Mouse (Mus musculus): ENCODE data around the gene Ablim2. TPM values are rescaled to one million over a fixed set of nuclear protein-coding genes. Genes with fewer than 3 reads are reported as not detected.

The Ablim2 gene
- polyA plus RNA-seq, 1 experiment: 5.8 TPM

GRCm38 (mm10) chr5:35768525-35768924, 10.8 kb downstream of the Ablim2 start:
- 79% methylated on average over 3 of the region's 3 CpGs for WGBS

GRCm38 (mm10) chr5:35768997-35769396, 11.3 kb downstream of the Ablim2 start:
- Histone ChIP-seq H3K4me3 (ENCODE audit: insufficient read depth, low read depth, low read length) (no peak overlapping the region), H3K27me3 (replicated peaks; ENCODE audit: control insufficient read depth, insufficient read depth, low read length) (no peaks in the 10 kb centered on the region), H3K27ac (ENCODE audit: insufficient read depth, low read depth, low read length) (no peak overlapping the region), H3K4me1 (ENCODE audit: control insufficient read depth, insufficient read depth, low read length) (no peaks in the 10 kb centered on the region), H3K36me3 (ENCODE audit: control insufficient read depth, insufficient read depth, low read length) (no peaks in the 10 kb centered on the region)
- 77% methylated on average over 7 of the region's 7 CpGs for WGBS
- DNase-seq: no peak
- TF ChIP-seq CTCF (conservative IDR thresholded peaks at IDR 0.05; ENCODE audit: insufficient read depth, insufficient read length, low read depth, low read length): no peak
- TF ChIP-seq POLR2A (IDR thresholded peaks at IDR 0.05; ENCODE audit: low read depth, low read length): no peak

More at GRCm38 (mm10) chr5:35768525-35768924, 10.8 kb downstream of the Ablim2 start:
- Histone ChIP-seq H3K4me1 (ENCODE audit: control insufficient read depth, insufficient read depth, low read length) (no peaks in the 10 kb centered on the region), H3K4me3 (ENCODE audit: insufficient read depth, low read depth, low read length) (no peak overlapping the region), H3K36me3 (ENCODE audit: control insufficient read depth, insufficient read depth, low read length) (no peaks in the 10 kb centered on the region), H3K27ac (ENCODE audit: insufficient read depth, low read depth, low read length) (no peak overlapping the region), H3K27me3 (replicated peaks; ENCODE audit: control insufficient read depth, insufficient read depth, low read length) (no peaks in the 10 kb centered on the region)
- TF ChIP-seq CTCF (conservative IDR thresholded peaks at IDR 0.05; ENCODE audit: insufficient read depth, insufficient read length, low read depth, low read length): no peak
- no peak for TF ChIP-seq POLR2A (IDR thresholded peaks at IDR 0.05; ENCODE audit: low read depth, low read length)
- DNase-seq: no peak

- Histone ChIP-seq H3K27me3 (replicated peaks; ENCODE audit: control insufficient read depth, insufficient read depth, low read length) (no peaks in the 10 kb centered on the region), H3K27ac (ENCODE audit: insufficient read depth, low read depth, low read length) (no peak overlapping the region), H3K36me3 (ENCODE audit: control insufficient read depth, insufficient read depth, low read length) (no peaks in the 10 kb centered on the region), H3K4me3 (ENCODE audit: insufficient read depth, low read depth, low read length) (no peak overlapping the region), H3K4me1 (ENCODE audit: control insufficient read depth, insufficient read depth, low read length) (no peaks in the 10 kb centered on the region)
- no peak for TF ChIP-seq POLR2A (IDR thresholded peaks at IDR 0.05; ENCODE audit: low read depth, low read length)
- no peak for TF ChIP-seq CTCF (conservative IDR thresholded peaks at IDR 0.05; ENCODE audit: insufficient read depth, insufficient read length, low read depth, low read length)
- WGBS: 98% methylated on average over 2 of the region's 2 CpGs
- no peak for DNase-seq
These were observed 12.6 kb downstream of the Ablim2 start for GRCm38 (mm10) chr5:35770246-35770645.

- H3K4me3 ChIP-seq (ENCODE audit: insufficient read depth, low read depth, low read length): no peak overlapping the region
- WGBS: 40% methylated on average over 14 of the region's 14 CpGs
- no peaks in the 10 kb centered on the region for H3K4me1 ChIP-seq (ENCODE audit: control insufficient read depth, insufficient read depth, low read length)
- no peaks in the 10 kb centered on the region for H3K27me3 ChIP-seq (replicated peaks; ENCODE audit: control insufficient read depth, insufficient read depth, low read length)
- TF ChIP-seq CTCF (conservative IDR thresholded peaks at IDR 0.05; ENCODE audit: insufficient read depth, insufficient read length, low read depth, low read length) (no peak), POLR2A (IDR thresholded peaks at IDR 0.05; ENCODE audit: low read depth, low read length) (no peak)
- no peaks in the 10 kb centered on the region for H3K36me3 ChIP-seq (ENCODE audit: control insufficient read depth, insufficient read depth, low read length)
- DNase-seq: no peak
- H3K27ac ChIP-seq (ENCODE audit: insufficient read depth, low read depth, low read length): no peak overlapping the region
These were observed 13.4 kb downstream of the Ablim2 start for GRCm38 (mm10) chr5:35770891-35771663.

GRCm38 (mm10) chr5:35773274-35774136, 15.8 kb downstream of the Ablim2 start:
- 56% methylated on average over 13 of the region's 13 CpGs for WGBS
- H3K27ac ChIP-seq (ENCODE audit: insufficient read depth, low read depth, low read length): no peak overlapping the region

GRCm38 (mm10) chr5:35774137-35774424, 16.4 kb downstream of the Ablim2 start:
- Histone ChIP-seq H3K36me3 (ENCODE audit: control insufficient read depth, insufficient read depth, low read length) (no peaks in the 10 kb centered on the region), H3K4me1 (ENCODE audit: control insufficient read depth, insufficient read depth, low read length) (no peaks in the 10 kb centered on the region), H3K27me3 (replicated peaks; ENCODE audit: control insufficient read depth, insufficient read depth, low read length) (no peaks in the 10 kb centered on the region), H3K4me3 (ENCODE audit: insufficient read depth, low read depth, low read length) (no peak overlapping the region), H3K27ac (ENCODE audit: insufficient read depth, low read depth, low read length) (no peak overlapping the region)
- 35% methylated on average over 6 of the region's 6 CpGs for WGBS
- TF ChIP-seq POLR2A (IDR thresholded peaks at IDR 0.05; ENCODE audit: low read depth, low read length) (no peak), CTCF (conservative IDR thresholded peaks at IDR 0.05; ENCODE audit: insufficient read depth, insufficient read length, low read depth, low read length) (no peak)
- no peak for DNase-seq

More at GRCm38 (mm10) chr5:35773274-35774136, 15.8 kb downstream of the Ablim2 start:
- H3K27me3 ChIP-seq (replicated peaks; ENCODE audit: control insufficient read depth, insufficient read depth, low read length): no peaks in the 10 kb centered on the region
- no peak for TF ChIP-seq CTCF (conservative IDR thresholded peaks at IDR 0.05; ENCODE audit: insufficient read depth, insufficient read length, low read depth, low read length)
- no peak for TF ChIP-seq POLR2A (IDR thresholded peaks at IDR 0.05; ENCODE audit: low read depth, low read length)
- no peak overlapping the region for H3K4me3 ChIP-seq (ENCODE audit: insufficient read depth, low read depth, low read length)
- no peaks in the 10 kb centered on the region for H3K36me3 ChIP-seq (ENCODE audit: control insufficient read depth, insufficient read depth, low read length)
- peak; percentile 32 for DNase-seq
- H3K4me1 ChIP-seq (ENCODE audit: control insufficient read depth, insufficient read depth, low read length): no peaks in the 10 kb centered on the region

- WGBS: 76% methylated on average over 3 of the region's 3 CpGs
- Histone ChIP-seq H3K27me3 (replicated peaks; ENCODE audit: control insufficient read depth, insufficient read depth, low read length) (no peaks in the 10 kb centered on the region), H3K4me1 (ENCODE audit: control insufficient read depth, insufficient read depth, low read length) (no peaks in the 10 kb centered on the region), H3K36me3 (ENCODE audit: control insufficient read depth, insufficient read depth, low read length) (no peaks in the 10 kb centered on the region), H3K27ac (ENCODE audit: insufficient read depth, low read depth, low read length) (no peak overlapping the region), H3K4me3 (ENCODE audit: insufficient read depth, low read depth, low read length) (no peak overlapping the region)
- TF ChIP-seq CTCF (conservative IDR thresholded peaks at IDR 0.05; ENCODE audit: insufficient read depth, insufficient read length, low read depth, low read length) (no peak), POLR2A (IDR thresholded peaks at IDR 0.05; ENCODE audit: low read depth, low read length) (no peak)
- DNase-seq: no peak
These were observed 23.4 kb downstream of the Ablim2 start for GRCm38 (mm10) chr5:35781116-35781515.
